Mouse (Mus musculus) kidney, postnatal 0 days (tissue): ENCODE data around the gene Gm8369. TPM values are rescaled to one million over a fixed set of nuclear protein-coding genes. Genes with fewer than 3 reads are reported as not detected.
"Not testable (repeated sequence)": the region's sequence is repeated elsewhere in the genome, so short reads cannot be mapped to it uniquely, and the experiment has no call there.

Experiments
- ATAC-seq: fragments of 200-750 bp; cut with Nextera tagmentation; replicated peaks from 2 replicates; pipeline ENCODE4 v1.8.0; 2017; ENCODE audit warnings: low read depth, moderate number of reproducible peaks, moderate TSS enrichment, moderate library complexity; ENCODE audit not compliant: low FRiP score
- DNase-seq: peaks from one replicate; pipeline ENCODE4 v3.0.0-alpha.2; 2016; ENCODE audit warnings: low spot score
- H3K27ac ChIP-seq: fragments of 300-500 bp; sonication (generic); 2 replicates; pipeline ENCODE4 v1.5.1; 2014; ENCODE audit warnings: mild to moderate bottlenecking
- H3K27me3 ChIP-seq: fragments of 300-500 bp; sonication (generic); 2 replicates; pipeline ENCODE4 v1.6.1; 2014; ENCODE audit warnings: low read length, mixed read lengths; ENCODE audit not compliant: insufficient read depth
- H3K36me3 ChIP-seq: fragments of 300-500 bp; sonication (generic); 2 replicates; pipeline ENCODE4 v1.6.1; 2014; ENCODE audit warnings: low read length, mixed read lengths; ENCODE audit not compliant: insufficient read depth
- H3K4me1 ChIP-seq: fragments of 300-500 bp; sonication (generic); replicated peaks from 2 replicates; pipeline ENCODE4 v1.6.1; 2014; ENCODE audit warnings: antibody characterized with exemption, low read length, mixed read lengths; ENCODE audit not compliant: insufficient read depth
- H3K4me2 ChIP-seq: fragments of 300-500 bp; sonication (generic); 2 replicates; pipeline ENCODE4 v1.6.1; 2014; ENCODE audit warnings: mild to moderate bottlenecking, low read length, moderate library complexity, mixed read lengths
- H3K4me3 ChIP-seq: fragments of 300-500 bp; sonication (generic); replicated peaks from 2 replicates; pipeline ENCODE4 v1.5.1; 2014; ENCODE audit warnings: low read depth, low read length
- H3K9ac ChIP-seq: fragments of 300-500 bp; sonication (generic); 2 replicates; pipeline ENCODE4 v1.6.1; 2014; ENCODE audit warnings: low read depth, low read length
- H3K9me3 ChIP-seq: fragments of 300-500 bp; sonication (generic); replicated peaks from 2 replicates; pipeline ENCODE4 v1.6.1; 2016; ENCODE audit warnings: low read length, inconsistent platforms, mixed read lengths
- CTCF ChIP-seq: IDR thresholded peaks from 2 replicates; pipeline ENCODE4 v1.5.1; 2016; ENCODE audit warnings: antibody characterized with exemption, low read depth, mild to moderate bottlenecking, moderate library complexity
- WGBS: fragments of 180-500 bp; shearing (Covaris S2); extraction: QIAGEN DNeasy Blood & Tissue Kit; methylation state at CpG from one replicate; pipeline ENCODE4 v1.1.7; 2014; 5-methylcytosine and 5-hydroxymethylcytosine counted together
- polyA plus RNA-seq: library from polyadenylated mRNA; unstranded; fragments of >200 nt; fragmentation: Nextera tagmentation; extraction: Ambion mirVana; gene quantifications from 2 replicates; pipeline ENCODE4 v1.2.1, GENCODE M21; 2015

Gene Gm8369
- 0.09 TPM in 1 of 2 replicates, not detected in the other for polyA plus RNA-seq

DNA sequence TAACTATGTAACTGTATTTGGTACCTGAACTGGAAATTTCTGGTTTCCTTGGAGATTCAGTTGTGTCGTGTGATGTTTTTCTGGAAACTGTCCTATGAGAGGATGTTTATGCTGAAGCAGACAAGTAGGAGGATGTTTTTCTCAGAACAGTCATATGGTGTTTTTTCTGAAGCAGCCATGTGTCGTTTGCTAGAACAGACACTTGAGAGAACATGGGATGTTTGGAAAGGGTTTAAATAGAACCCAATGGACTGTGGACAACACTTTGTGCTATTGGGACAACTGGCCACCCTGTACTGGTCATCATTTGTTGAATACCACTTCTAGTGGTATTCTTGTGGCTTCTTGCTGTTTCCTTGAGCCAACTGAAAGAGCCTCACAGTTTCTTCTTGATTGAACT, at the start of gene Gm8369:
Gene Gm8369 (plus strand): TSS at position 193 of the 400 bp plus-strand sequence.
- no peak within 1 kb of the TSS for H3K9ac ChIP-seq
- no peak within 1 kb of the TSS for H3K4me3 ChIP-seq
- H3K4me1 ChIP-seq, result no peaks in the 10 kb centered on the region
- ATAC-seq (no peak), DNase-seq (no peak)
- H3K9me3 ChIP-seq, result no peaks in the 10 kb centered on the region
- no peak within 1 kb of the TSS for H3K4me2 ChIP-seq
- TF ChIP-seq CTCF, result no peak
- WGBS, result 72% methylated on average over 2 of the region's 2 CpGs
- H3K27me3 ChIP-seq, result no peaks in the 10 kb centered on the region
- no peak within 1 kb of the TSS for H3K27ac ChIP-seq
- no peaks in the 10 kb centered on the region for H3K36me3 ChIP-seq

DNA sequence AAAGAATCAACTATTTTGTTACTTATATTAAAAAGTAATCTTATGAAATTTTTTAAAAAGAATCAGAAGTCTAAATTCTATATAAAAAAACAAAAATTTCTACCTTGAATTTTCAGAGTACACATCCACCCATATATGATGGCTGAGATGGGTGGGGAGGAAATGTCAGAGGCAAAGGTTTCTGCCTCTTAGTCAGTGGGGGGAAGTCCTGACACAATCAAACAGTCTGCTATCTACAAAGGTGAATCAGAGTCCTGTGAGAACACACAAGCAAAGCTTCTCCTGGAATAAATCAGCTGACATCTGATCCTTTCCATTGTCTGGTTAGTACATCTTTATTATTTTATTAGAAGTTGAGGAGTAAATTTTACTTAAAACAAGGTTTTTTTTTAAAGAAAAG, 42.4 kb upstream of the Gm8369 start, which contains the start of gene Ms4a4b:
Gene Ms4a4b (plus strand): TSS at position 216 of the 400 bp plus-strand sequence.
- H3K36me3 ChIP-seq, result no peaks in the 10 kb centered on the region
- no peaks in the 10 kb centered on the region for H3K27me3 ChIP-seq
- no peak within 1 kb of the TSS for H3K27ac ChIP-seq
- no peak for TF ChIP-seq CTCF
- H3K9ac ChIP-seq, result no peak within 1 kb of the TSS
- H3K9me3 ChIP-seq, result no peaks in the 10 kb centered on the region
- H3K4me1 ChIP-seq, result no peaks in the 10 kb centered on the region
- H3K4me3 ChIP-seq, result no peak within 1 kb of the TSS
- no peak within 1 kb of the TSS for H3K4me2 ChIP-seq
- DNase-seq (no peak), ATAC-seq (no peak)

DNA sequence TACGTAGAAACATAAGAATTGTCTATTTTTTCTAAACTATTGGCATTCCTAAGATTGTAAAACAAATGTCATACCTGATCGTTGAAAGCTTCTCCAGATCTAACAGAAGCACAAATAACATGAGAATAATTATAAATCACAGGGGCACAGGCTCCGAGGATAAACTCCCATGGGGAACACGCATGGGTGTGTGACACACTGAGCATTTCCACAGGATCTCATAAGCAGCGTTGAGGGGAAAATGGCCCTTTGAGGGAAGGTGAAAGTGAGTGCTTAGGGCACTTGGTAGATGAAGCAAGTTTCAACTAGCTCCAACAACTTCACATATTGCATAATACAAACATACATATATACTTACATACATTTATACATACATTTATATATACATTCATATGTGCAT, 41.8 kb upstream of the Gm8369 start:
- DNase-seq, result no peak
- 80% methylated on average over 5 of the region's 5 CpGs for WGBS
- Histone ChIP-seq H3K9me3 (no peaks in the 10 kb centered on the region), H3K9ac (no peak overlapping the region), H3K36me3 (no peaks in the 10 kb centered on the region), H3K27ac (no peak overlapping the region), H3K4me1 (no peaks in the 10 kb centered on the region), H3K27me3 (no peaks in the 10 kb centered on the region), H3K4me2 (no peak overlapping the region), H3K4me3 (no peak overlapping the region)
- TF ChIP-seq CTCF, result no peak
- no peak for ATAC-seq

DNA sequence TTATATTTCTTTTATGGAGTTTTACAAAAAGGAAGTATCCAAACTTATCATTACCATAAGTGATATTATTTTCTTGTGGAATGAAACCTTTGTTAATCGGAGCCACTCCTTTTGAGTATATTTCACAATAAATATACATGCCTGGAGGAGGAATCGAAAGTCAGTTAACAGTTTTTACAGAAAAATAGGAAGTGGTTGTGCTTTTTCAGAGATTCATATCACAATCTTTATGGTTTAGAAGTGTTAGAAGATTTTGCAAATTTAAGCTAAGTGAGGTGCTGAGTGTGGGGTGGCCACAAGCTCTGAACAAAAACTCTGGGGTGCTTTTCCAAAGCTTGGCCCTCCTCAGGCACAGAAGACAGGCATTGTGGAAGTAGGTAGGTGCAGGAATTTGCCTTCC, 38.5 kb upstream of the Gm8369 start:
- DNase-seq (no peak), ATAC-seq (no peak)
- Histone ChIP-seq H3K27ac (no peak overlapping the region), H3K27me3 (no peaks in the 10 kb centered on the region), H3K36me3 (no peaks in the 10 kb centered on the region), H3K4me3 (no peak overlapping the region), H3K9ac (no peak overlapping the region), H3K4me1 (no peaks in the 10 kb centered on the region), H3K4me2 (no peak overlapping the region), H3K9me3 (no peaks in the 10 kb centered on the region)
- TF ChIP-seq CTCF, result no peak
- WGBS, result 86% methylated on average over 2 of the region's 2 CpGs

DNA sequence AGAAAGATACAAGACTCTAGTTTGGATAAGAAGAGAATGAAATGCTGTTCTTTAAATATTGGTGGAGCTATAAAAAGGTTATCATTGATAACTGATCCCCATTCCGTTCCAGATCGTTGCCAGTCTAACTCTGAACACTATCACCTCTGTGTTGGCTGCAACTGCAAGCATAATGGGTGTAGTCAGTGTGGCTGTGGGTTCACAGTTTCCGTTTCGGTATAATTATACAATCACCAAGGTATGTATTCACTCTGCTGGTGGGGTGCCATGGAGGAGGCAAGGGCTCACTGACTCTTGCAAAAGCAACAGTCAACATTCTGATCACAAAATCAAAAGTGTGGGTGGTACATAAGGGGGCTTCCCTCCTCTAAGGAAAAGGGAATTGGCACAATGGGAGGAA, 26.7 kb upstream of the Gm8369 start:
- not testable (repeated sequence) for H3K27ac ChIP-seq, H3K9me3 ChIP-seq, DNase-seq, H3K4me2 ChIP-seq, H3K9ac ChIP-seq, H3K4me1 ChIP-seq, H3K27me3 ChIP-seq, ATAC-seq, H3K4me3 ChIP-seq, H3K36me3 ChIP-seq
- 77% methylated on average over 2 of the region's 4 CpGs for WGBS

DNA sequence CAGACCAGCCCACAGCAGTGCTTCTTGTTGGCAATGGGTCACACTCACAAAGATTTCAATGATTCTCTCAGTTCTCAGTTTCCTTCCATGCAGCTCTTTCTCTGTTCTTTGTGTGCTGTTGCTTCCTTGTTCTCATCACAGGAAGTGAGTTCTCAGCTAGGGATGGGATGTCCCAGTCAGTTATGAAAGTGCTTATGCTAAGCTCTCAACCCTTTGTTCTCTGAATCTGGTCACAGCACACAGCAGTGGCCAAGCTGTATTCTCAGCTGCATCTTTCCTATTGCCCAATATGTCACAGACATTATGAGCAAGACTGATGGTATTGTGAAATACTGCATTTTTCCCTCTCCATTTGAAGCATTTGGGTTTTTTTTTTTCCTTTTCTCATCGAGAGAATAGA, 20.9 kb upstream of the Gm8369 start:
- WGBS, result 53% methylated on average over 1 of the region's 1 CpGs
- H3K4me3 ChIP-seq, H3K9me3 ChIP-seq, H3K27ac ChIP-seq, ATAC-seq, H3K4me2 ChIP-seq, H3K36me3 ChIP-seq, H3K4me1 ChIP-seq, DNase-seq, H3K27me3 ChIP-seq, H3K9ac ChIP-seq: not testable (repeated sequence)

DNA sequence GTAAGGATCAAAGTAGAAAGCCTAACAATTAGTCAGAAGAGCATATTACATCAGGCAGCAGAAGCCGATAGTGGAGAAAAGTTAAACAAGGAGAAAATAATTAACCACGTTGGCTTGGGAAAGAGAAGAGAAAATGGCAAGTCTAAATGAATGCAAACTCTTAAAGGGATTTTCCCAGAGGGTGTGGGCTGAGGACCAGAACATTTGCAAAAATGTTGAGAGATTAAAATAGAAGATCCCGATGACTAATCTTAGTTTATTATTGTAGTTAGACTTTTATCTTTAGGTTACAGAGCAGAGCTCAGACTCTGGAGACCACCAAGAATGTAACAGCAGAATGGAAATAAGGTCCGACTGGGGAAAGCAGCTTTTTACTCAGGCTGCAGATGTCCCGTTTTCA, 19.3 kb upstream of the Gm8369 start:
- Histone ChIP-seq H3K4me2 (no peak overlapping the region), H3K9ac (no peak overlapping the region), H3K9me3 (no peaks in the 10 kb centered on the region), H3K36me3 (no peaks in the 10 kb centered on the region), H3K4me1 (no peaks in the 10 kb centered on the region), H3K27me3 (no peaks in the 10 kb centered on the region), H3K4me3 (no peak overlapping the region), H3K27ac (no peak overlapping the region)
- WGBS, result 64% methylated on average over 5 of the region's 5 CpGs
- no peak for ATAC-seq
- TF ChIP-seq CTCF, result no peak
- no peak for DNase-seq

DNA sequence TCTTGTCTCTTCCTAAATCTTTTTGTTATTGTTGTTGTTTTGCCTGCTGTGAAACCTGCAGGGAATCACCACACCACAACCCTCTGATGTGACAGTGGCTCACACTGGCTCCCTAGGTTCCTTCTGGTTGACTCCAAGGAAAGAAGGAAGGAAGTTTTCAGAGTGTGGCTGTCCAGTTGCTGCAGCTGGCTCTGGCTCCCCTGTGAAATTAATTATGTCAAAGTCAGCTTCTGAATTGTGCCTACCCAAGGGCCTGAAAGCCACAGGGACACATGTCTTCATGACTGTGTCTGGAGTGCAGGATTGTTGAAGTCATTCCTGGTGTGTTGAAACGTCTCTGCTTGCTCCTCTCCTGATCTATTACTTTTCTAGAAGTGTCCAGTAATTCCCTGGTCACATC, 17.4 kb upstream of the Gm8369 start:
- H3K9ac ChIP-seq, H3K4me2 ChIP-seq, H3K4me1 ChIP-seq, H3K36me3 ChIP-seq, H3K4me3 ChIP-seq, H3K27me3 ChIP-seq, DNase-seq, H3K27ac ChIP-seq, H3K9me3 ChIP-seq, ATAC-seq: not testable (repeated sequence)
- 56% methylated on average over 1 of the region's 1 CpGs for WGBS

DNA sequence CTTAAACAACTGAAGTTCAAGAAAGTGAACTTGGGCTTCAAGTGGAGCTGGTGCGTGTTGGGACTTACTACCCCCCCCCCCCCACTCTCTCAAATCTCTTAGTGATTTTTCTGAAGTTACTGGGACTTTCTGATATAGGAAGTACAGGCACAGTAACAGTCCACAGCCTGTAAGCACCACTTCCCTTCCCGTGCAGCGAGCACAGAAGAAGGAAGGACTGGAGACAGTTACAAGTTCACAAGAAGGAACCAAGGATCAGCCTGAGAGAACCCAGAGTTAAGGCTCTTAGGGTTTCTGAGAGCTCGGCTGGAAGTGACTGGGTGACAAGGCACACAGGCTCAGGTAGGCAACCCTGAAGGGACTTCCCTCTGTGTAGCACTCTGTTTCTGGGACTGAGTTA, 16.5 kb upstream of the Gm8369 start, which contains the start of gene Ms4a6c:
Gene Ms4a6c (plus strand): TSS at position 152 of the 400 bp plus-strand sequence.
- not testable (repeated sequence) for H3K4me2 ChIP-seq, H3K4me1 ChIP-seq, H3K27ac ChIP-seq, H3K9me3 ChIP-seq, H3K4me3 ChIP-seq, H3K36me3 ChIP-seq, H3K27me3 ChIP-seq, ATAC-seq, DNase-seq, H3K9ac ChIP-seq
- WGBS, result 88% methylated on average over 4 of the region's 4 CpGs
